Mouse (Mus musculus) spleen, postnatal 36 days (tissue): Measurements from ENCODE around the gene Atp6v1a.

Experiments used
- DNase-seq, 2 experiments: peaks; one replicate each; pipeline ENCODE4 v3.0.0; 2022; ENCODE audit warnings: low spot score in 2 of 2, mixed read lengths in 1 of 2

Gene Atp6v1a

GRCm38 (mm10) chr16:44138377-44138978 is 1.0 kb downstream of the Atp6v1a start:
- DNase-seq = peak in 1 of 2 experiments; percentile 1

- DNase-seq = no peak
Observed at GRCm38 (mm10) chr16:44136511-44137021, 2.9 kb downstream of the Atp6v1a start.

- no peak for DNase-seq
Observed at GRCm38 (mm10) chr16:44133187-44133586, 6.3 kb downstream of the Atp6v1a start.

GRCm38 (mm10) chr16:44132300-44132699 is 7.2 kb downstream of the Atp6v1a start:
- DNase-seq = no peak

- DNase-seq = no peak
Observed at GRCm38 (mm10) chr16:44126437-44126836, 13.1 kb downstream of the Atp6v1a start.

- no peak for DNase-seq
Observed at GRCm38 (mm10) chr16:44125436-44125835, 14.1 kb downstream of the Atp6v1a start.

- no peak for DNase-seq
Observed at GRCm38 (mm10) chr16:44124713-44125112, 14.8 kb downstream of the Atp6v1a start.

- no peak for DNase-seq
Observed at GRCm38 (mm10) chr16:44123786-44124185, 15.7 kb downstream of the Atp6v1a start.

GRCm38 (mm10) chr16:44122982-44123725 is 16.4 kb downstream of the Atp6v1a start:
- no peak for DNase-seq

GRCm38 (mm10) chr16:44122574-44122973 is 16.9 kb downstream of the Atp6v1a start:
- DNase-seq = no peak

GRCm38 (mm10) chr16:44122122-44122521 is 17.4 kb downstream of the Atp6v1a start:
- DNase-seq = no peak

GRCm38 (mm10) chr16:44119753-44120501 is 19.6 kb downstream of the Atp6v1a start:
- no peak for DNase-seq

GRCm38 (mm10) chr16:44109002-44109401 is 30.5 kb downstream of the Atp6v1a start:
- DNase-seq = no peak

GRCm38 (mm10) chr16:44105211-44105610 is 34.3 kb downstream of the Atp6v1a start:
- no peak for DNase-seq

GRCm38 (mm10) chr16:44103806-44104766 is 35.4 kb downstream of the Atp6v1a start:
- no peak for DNase-seq

- no peak for DNase-seq
Observed at GRCm38 (mm10) chr16:44102925-44103324, 36.6 kb downstream of the Atp6v1a start.

- DNase-seq = no peak
Observed at GRCm38 (mm10) chr16:44101181-44101710, 38.3 kb downstream of the Atp6v1a start.

- no peak for DNase-seq
Observed at GRCm38 (mm10) chr16:44099377-44099776, 40.1 kb downstream of the Atp6v1a start.

- no peak for DNase-seq
Observed at GRCm38 (mm10) chr16:44087650-44088049, 51.9 kb downstream of the Atp6v1a start.

- peak; percentile 31 for DNase-seq
Observed at GRCm38 (mm10) chr16:44063025-44063894, 76.2 kb downstream of the Atp6v1a start, which contains the start of gene Gramd1c. Gene Gramd1c (minus strand): TSS chr16:44063345.
